Mouse (Mus musculus) brain, adult 2 months (tissue): Measurements from ENCODE around the gene Gm19426.
"Not testable (repeated sequence)": the region's sequence is repeated elsewhere in the genome, so short reads cannot be mapped to it uniquely, and the experiment has no call there.

Experiments
- DNase-seq: peaks from one replicate; pipeline ENCODE4 v3.0.0; 2011; ENCODE audit warnings: low read depth, low spot score

The Gm19426 gene

GRCm38 (mm10) chr2:84750115-84750514, 6.7 kb upstream of the Gm19426 start:
- DNase-seq: no peak

DNA sequence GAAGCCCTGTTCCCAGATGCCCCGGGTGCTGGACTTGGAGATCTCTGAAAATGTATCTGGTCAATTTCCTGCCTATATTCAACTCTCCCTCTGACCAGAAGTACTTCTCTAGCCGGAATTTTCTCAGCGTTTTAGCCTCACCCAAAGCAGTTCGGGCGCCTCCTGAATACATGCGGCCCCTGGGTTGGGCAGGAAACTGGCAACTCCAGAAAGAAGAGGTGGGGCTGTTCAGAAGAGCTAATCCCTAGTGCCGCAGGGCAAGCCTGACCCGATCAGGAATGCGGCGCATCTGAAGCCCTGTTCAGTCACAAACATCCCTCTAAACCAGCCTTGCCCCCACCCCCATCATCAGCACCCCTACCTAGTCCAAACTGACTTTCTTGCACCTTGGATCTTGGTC, 671 bp upstream of the Gm19426 start:
- DNase-seq: no peak

DNA sequence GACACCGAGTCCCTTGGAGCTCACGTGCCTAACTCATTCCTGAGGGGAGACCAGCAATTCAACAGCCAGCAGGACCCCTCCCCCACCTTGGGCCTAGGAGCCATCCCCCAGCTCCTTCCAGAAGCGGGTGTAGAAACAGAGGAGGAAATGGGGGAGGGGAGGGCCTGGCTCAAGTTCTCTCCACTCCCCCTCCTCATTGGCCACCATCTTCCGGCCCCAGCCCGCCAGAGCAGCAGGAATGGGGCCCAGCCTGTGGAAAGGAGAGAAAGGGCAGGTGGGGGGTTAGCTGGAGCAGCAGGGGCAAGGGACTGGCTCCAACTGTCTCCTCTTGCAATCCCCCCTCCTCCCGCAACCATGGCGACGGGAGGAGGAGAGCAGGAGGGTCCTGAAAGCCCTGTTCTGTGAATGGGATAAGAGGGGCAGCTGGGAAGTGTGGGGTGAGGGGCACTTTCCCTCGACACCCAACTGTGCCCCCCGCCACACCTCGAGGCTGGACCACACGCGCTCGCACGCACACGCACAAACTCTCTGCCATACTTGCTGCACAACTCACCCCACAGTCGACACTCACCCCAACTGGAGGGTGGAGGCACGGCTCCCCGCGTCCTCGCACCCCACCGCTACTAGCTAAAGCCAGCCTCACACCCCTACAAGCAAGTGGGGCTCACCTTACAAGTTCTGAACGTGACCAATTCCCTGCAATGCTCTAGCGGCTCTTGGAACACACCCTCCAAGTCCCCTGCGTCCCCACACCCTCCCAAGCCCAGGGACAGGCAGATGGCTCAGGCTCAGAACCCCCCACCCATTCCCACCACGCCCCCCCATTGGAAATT, 788 bp downstream of the Gm19426 start:
- no peak for DNase-seq

DNA sequence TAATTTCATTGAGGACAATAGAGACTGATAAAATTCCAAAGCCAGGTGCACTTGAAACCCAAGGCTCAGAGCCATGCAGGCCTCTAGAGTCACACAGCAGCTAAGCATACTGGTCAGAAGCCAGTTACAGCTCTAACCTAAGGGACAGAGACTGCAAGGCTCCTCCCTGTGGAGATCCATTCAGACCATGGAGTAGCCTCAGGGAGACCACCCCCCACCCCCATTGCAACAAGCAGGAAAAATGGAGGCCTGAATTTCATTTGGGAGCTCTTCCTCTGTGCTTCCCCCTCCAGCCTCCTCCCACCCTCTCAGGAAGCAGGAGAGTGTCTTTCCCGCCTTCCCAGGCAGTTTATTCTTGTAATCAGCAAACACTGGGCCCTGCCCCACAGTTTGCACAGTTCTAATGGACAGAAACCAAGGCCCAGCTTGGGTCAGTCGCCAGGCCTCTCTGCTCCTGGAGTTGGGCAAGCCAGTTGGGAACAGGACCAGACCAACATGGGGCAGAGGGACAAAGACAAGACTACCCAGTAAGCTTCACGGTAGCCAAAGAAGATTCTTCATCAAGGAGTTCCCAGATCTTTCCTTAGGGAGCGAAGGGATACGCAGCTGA, 1.5 kb downstream of the Gm19426 start:
- DNase-seq: no peak

DNA sequence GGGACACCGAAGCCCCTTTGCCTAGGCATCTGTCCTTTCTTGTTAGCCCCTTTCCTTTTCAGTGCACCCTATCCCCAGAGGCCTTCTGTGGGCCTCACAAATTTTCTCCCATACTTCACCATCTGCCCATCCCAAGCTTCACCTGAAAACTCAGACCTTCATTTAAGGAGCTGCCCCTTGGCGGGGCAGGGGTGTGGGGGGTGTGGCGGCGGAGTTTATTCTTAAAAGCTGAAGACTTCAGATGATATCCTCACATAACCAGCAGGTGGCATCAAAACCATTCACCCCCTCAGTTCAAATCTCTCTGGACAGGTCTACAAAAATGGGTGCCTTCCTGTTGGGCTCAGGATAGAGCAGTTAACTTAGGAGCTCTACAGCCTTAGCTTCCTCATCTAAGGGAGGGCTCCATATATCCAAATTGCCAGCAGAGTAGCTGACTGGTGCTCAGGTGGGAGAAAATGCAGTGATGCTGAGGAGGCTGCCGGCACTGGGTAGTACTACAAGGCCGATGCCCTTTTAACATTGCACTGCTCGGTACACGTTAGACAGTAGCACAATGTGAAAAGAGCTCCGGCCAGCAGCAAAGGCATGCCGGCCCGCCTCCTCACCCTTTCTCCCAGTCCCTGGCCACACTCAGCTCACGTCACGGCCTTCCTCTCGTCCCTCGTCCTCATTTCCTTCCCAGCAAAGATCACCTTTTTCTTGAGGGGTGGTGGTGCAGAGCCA, 2.7 kb downstream of the Gm19426 start:
- DNase-seq: no peak

- DNase-seq: peak; percentile 47
Measured at GRCm38 (mm10) chr2:84738271-84738911, 5.1 kb downstream of the Gm19426 start.

GRCm38 (mm10) chr2:84737451-84737925, 6.0 kb downstream of the Gm19426 start:
- DNase-seq: no peak

DNA sequence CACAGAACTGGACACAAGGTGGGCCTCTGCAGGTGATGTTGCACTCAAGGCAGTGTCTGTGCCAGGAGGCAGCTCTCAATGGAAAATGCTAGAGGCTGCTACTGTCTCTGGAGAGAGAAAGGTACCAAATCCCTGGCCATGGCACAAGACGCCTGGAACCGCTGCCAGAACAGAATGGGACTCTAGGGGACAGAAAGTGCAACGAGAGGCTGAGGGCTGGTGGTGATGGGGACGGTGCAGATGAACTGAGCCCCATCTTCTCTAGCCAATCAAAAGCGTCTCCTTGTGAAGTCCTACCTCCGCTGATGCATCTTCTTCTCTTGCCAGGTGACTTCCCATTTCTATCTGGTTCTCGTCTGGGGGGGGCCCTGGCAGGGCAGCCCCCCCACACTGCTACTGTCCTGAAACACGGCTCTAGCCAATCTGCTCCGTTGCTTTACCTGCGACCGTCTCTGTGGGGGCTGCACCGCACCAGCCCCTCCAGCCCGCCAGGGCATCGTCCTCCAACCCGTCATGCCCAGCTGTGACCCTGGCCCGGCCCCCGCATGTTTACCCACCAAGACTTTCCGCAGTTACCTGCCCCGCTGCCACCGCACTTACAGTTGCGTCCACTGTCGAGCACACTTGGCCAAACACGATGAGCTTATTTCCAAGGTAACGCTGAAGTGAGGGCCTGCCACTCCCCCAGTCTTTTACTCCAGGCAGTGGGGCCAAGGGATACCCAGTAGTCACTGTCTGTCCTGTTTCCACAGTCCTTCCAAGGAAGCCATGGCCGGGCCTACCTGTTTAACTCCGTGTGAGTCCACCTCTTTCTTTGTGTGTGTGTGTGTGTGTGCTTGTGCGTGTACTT, 6.9 kb downstream of the Gm19426 start:
- DNase-seq: peak; percentile 50

- DNase-seq: peak; percentile 27
Measured at GRCm38 (mm10) chr2:84735346-84735920, 8.0 kb downstream of the Gm19426 start.

- no peak for DNase-seq
Measured at GRCm38 (mm10) chr2:84734919-84735318, 8.5 kb downstream of the Gm19426 start.

DNA sequence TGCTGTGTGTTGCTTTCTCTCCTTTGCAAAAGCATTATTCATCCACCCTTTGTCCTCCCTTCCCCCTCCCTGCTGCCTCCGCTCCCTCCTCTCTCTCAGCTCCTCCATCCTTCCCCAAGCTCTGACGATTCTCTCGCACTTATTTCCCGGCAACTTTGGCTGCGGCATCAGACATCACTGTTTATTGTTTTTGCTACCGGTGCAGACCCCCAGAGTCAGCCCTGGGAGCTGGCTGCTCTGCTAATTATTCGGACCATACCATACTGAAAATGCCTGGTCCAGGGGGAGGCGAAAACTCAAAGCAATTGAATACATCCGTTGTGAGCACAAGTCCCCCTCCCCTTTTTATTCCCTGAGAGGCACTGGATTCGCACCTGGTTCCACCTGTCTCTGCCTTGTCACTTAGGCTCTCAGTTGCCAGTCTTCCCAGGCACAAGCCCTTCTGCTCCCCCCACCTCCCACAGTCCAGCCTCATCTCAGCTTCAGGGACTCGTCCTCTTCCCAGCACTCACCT, 9.0 kb downstream of the Gm19426 start:
- peak; percentile 65 for DNase-seq

DNA sequence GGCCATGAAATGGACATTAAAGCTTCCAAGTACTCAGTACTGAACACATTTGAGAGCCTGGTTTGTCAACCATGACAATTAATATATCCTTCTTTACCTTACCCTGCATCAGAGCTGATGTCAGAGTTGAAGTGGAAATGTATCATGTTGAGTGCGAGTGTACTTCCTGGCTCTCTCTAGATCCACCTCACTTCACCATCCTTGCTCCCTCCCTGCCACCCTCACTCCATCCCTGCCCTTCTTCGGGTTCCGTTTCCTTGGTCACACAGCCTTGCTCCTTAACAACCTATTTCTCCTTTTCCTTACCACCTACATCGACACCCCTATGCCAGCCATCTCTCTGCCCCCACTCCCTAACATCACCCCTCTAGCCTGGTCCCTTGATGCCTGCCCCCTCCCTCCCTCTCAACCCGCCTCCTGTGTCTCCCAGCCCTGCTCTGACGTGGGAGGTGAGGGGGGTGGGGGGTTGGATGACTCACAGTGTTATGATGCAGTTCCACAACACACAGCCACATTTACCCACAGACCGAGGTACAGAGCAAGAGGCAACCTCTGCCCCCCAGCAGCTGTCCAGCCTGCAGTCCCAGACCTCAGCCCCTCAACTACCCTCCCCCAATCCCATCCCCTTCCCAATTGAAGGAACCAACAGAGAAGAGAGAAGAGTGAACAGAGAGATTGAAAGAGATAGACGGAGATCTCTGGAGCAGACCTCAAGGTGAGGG, 9.7 kb downstream of the Gm19426 start, which contains the start of gene Ypel4:
Gene Ypel4, plus strand, starts transcription at position 480 of the 722 bp plus-strand sequence.
- peak; percentile 96 for DNase-seq

- no peak for DNase-seq
Measured at GRCm38 (mm10) chr2:84732394-84732793, 11.1 kb downstream of the Gm19426 start.

GRCm38 (mm10) chr2:84731206-84731605, 12.2 kb downstream of the Gm19426 start:
- DNase-seq: no peak

DNA sequence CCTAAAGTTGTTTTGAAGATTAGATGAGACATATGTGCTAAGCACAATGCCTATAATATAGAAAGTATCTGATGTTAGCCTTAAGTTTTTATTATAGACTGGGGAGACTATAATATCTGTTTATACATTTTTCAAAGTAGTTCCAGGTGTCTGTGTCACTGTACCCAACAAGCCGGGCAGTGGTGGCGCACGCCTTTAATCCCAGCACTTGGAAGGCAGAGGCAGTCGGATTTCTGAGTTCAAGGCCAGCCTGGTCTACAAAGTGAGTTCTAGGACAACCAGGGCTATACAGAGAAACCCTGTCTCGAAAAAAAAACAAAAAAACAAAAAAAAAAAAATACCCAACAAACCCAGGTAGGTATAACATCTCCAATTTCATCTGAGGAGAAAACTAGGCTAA, 15.3 kb downstream of the Gm19426 start:
- DNase-seq: not testable (repeated sequence)

- DNase-seq: peak; percentile 98
Measured at GRCm38 (mm10) chr2:84727172-84727858, 16.1 kb downstream of the Gm19426 start, which contains the start of gene Clp1. Clp1 (minus strand) TSS chr2:84727350.

- DNase-seq: no peak
Measured at GRCm38 (mm10) chr2:84726716-84727115, 16.7 kb downstream of the Gm19426 start.

GRCm38 (mm10) chr2:84725770-84726169, 17.7 kb downstream of the Gm19426 start:
- no peak for DNase-seq

GRCm38 (mm10) chr2:84723856-84724255, 19.6 kb downstream of the Gm19426 start:
- no peak for DNase-seq
